Mouse (Mus musculus) lung, postnatal 0 days (tissue): Measurements from ENCODE around the gene Rnf208.

ENCODE experiments used
- CTCF ChIP-seq: IDR thresholded peaks from 2 replicates; pipeline ENCODE4 v1.5.1; 2016; ENCODE audit warnings: antibody characterized with exemption, mild to moderate bottlenecking
- EP300 ChIP-seq: IDR thresholded peaks from 2 replicates; pipeline ENCODE4 v1.6.1; 2016; ENCODE audit warnings: antibody characterized with exemption, mild to moderate bottlenecking, control low read depth

GRCm38 (mm10) chr2:25291184-25292053 is 49.4 kb downstream of the Rnf208 start:
- TF ChIP-seq CTCF (no peak), EP300 (no peak)
